Mouse (Mus musculus): ENCODE measurements around the gene Tulp4.
"Not testable (repeated sequence)": the region's sequence is repeated elsewhere in the genome, so short reads cannot be mapped to it uniquely, and the experiment has no call there.

Gene Tulp4

DNA sequence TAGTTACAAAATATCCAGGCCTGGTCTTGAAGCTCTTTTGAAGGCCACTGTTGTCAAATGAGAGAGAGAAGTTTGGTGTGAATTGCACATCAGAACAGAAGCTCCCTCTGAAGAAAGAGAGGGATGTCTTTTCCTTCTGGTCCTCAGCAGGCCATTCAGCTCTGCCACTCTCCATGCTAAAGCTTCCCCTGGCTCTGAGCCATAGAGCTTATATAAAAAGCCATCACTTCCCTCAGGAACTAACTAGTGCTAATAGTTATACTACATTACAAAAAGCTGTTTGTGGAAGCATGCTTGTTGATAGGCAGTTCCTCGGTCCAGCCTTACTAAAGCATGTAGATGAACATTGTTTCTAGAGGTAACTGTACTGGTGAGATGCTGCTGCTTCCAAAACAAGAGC lies 89.2 kb downstream of the Tulp4 start:
- no peak for DNase-seq

DNA sequence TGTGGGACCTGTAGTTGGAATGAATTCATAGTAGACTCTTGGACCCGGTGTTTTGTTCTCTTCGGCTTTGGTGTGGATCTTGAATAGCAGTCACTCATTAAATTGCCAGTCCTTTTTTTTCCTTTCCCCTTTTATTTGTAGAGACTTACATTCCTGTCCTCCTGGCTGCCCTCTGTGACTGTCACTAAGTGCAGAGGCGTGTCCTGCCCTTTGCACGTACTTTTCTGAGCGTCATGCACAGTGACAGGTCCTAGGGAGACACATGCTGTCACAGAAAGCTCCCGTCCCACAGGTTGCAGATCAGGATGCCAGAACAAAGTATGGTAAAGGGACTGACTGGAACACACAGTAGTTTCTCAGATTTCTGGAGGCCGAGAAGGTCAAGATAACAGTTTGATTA lies 91.3 kb downstream of the Tulp4 start:
- DNase-seq = no peak

DNA sequence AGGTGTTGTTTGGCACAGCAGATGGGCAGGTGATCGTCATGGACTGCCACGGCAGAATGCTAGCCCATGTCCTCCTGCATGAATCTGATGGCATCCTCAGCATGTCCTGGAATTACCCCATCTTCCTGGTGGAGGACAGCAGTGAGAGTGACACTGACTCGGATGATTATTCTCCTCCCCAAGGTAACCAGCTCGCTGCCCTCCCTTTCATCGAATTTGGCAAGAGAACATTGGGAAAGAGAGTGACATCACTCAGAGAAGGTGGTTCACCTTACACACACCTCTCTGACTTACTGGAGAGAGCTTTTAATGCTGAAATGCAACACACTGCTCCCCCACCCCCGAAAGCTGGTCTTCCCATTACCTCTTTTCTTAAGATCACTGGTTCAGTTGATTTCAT lies 92.4 kb downstream of the Tulp4 start:
- DNase-seq = no peak

DNA sequence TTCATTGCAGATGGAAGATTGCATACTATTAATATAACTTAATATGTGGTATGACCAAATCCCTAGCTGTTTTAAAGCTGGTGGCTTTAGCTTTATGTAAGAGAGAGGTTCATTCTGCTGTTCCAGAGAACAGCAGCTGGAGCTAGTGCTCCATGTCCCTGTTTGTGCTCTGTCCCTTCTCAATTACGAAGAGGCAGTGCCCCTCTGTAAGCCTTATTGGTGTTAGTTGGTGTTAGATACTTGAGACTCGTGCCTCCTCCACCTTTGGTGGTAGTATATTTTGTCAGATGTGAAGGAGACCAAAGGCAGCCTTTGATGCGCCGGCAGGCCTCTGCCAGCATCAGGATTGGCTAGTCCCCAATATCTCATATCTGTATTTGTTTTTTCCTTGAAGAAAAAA lies 92.9 kb downstream of the Tulp4 start:
- DNase-seq = no peak

DNA sequence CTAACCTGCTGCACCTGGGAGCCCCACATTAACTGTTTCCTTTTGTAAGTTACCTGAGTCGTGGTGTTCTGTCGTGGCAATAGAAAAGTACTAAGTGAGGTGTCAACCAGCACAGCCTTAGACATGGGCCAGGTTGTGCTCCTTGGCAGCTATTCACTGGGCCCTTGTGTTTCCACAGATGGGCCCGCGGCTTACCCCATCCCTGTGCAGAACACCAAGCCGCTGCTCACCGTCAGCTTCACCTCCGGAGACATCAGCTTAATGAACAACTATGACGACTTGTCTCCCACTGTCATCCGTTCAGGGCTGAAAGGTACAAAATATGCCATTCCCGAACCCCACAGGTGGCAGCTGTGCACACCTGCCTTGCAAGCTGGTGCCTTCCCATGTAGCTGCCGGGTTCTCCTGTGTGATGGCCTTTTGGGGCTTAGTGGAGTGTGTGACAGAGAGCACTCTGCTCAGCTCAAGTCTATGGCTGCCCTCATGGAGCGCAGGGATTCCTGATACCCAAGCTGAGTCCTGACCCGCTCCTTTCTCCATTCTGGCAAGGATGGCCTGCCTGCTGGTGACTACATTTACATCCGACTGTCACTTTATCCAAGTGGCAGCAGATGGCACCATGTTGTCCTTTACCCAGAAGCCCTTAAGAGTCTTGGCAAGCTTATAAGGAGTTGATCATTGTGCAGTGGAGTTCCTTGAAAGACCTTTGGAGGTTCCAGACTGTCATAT lies 95.4 kb downstream of the Tulp4 start:
- no peak for DNase-seq

DNA sequence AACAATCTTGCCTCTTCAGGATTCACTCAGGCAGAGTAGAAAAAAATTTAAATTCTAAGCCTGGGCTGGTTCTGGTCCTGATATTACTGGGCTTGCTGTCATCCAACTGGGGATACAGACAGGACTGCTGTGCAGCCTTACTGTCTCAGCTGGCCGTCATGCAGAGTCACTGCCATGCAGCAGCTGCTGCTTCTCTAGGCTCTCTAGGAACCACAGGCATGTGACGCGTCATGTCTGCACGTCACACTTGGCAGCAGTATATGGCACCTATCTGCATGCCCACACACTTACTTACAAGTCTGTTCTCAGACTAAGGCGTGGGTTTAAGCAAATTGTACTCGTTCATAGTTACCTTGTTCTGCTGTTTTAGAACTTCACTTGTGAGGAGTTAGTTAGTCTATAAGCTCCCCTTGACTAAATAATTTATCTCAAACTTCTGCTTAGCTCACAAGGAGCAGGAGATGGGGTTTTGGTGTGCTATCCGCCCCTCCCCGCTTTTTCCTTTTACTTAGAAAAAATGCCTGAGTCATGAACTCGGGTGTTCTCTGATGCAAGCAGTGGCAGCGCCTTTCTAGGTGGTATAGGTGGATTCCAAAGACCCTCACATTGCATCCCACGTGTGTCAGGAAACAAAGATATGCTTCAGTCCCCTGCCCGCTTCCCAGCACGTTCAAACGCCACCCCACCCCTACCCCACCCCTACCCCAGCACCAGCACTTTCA lies 96.3 kb downstream of the Tulp4 start:
- no peak for DNase-seq

DNA sequence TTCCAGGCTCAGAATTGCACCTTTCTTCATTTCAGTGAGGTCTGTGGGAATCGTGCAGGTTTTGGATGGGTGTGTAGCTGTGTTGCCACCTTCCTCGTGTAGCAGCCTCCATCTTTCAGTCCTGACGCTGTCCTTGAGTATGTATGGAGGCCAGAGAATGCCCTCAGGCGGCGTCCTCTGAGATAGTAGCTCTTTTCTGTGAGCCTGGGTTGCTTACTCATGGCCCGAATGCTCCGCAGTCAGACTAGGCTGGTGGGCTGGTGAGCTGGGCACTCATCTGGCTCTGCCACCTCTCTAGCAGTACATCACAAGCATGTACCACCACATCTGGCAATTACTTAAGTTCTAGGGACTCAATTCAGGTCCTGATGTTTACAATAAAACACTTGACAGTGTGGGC lies 96.9 kb downstream of the Tulp4 start:
- no peak for DNase-seq

DNA sequence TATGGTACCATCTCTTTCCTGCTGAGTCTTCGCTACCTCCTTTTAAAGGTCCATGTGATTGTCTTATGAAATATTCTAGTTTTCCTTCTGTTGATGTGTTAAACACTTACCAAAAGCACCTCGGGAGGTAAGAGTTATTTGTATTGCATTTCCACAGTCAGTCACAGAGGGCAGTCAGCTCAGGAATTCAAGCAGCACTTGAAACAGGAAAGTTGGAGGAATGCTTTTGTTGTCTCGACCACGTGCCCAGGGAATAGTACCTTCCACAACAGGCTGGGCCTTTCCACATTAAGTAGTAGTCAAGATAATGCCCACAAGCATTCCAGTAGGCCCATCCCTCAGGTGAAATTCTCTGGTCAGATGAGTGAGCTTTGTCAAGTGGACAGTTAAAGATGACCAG lies 97.6 kb downstream of the Tulp4 start:
- no peak for DNase-seq

DNA sequence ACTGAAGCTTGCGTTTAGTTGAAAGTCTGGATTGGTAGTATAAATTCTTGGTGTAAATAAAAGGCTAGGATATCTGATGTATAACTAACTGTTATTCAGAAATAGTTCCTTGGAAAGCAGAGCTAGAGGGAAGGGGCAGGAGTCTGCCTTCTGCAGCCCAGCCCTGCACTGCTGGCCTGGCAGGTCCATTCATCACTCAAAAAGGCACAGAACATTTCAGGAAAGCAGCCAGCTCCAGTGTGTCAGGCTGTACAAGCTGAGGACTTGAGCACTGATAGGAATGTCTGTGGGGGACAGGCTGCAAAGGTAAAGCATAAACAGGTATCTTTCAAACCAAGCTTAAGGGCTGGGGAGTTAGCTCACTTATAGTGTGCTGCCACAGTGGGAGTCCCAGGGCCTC lies 105.5 kb downstream of the Tulp4 start:
- no peak for DNase-seq

DNA sequence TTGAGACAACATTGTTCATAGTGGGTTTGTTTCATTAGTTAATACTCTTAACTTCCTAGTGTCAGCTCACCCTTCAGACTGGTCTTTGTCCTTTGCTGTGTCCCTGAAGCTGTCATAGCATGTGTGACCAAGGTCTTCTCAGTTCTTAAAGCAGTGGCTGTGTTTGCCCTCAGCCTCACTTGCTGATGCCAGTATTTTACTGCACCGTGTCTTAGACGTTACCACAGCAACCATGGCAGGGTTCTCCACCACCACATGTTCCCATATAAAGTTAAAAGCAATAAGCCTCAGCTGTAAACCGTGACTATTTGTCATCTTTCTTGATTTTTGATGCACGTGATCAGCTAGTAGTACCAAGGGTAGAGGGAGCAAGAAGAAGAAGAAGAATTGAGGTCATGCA lies 109.4 kb downstream of the Tulp4 start:
- no peak for DNase-seq

DNA sequence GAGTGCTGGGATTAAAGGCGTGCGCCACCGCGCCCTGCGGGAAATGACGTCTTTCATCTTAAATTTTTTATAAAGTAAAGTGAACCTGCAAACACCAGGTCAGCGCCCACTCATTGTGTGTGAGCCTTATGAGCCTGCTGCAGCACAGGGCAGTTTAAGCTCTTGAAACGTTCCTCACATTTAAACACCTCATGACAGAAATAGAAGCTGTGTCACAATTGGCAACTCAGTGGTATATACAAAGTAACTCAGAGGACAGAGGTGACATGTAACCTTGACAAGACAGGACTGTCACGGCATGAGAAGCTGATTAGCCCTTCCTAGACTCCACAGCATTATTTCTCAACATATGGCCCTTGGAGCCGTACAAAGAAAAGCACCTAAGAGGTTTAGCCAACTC lies 110.3 kb downstream of the Tulp4 start:
- no peak for DNase-seq

DNA sequence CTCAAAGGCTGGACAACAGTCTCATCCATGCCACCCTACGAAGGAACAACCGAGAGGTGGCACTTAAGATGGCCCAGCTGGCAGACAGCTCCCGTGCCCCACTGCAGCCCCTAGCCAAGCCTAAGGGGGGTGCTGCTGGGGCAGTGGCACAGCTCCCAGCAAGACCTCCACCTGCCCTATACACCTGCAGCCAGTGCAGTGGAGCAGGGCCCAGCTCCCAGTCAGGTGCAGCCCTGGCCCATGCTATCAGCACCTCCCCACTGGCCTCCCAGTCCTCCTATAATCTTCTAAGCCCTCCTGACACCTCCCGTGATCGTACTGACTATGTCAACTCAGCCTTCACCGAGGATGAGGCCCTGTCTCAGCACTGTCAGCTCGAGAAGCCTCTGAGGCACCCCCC lies 126.4 kb downstream of the Tulp4 start:
- DNase-seq = not testable (repeated sequence)

DNA sequence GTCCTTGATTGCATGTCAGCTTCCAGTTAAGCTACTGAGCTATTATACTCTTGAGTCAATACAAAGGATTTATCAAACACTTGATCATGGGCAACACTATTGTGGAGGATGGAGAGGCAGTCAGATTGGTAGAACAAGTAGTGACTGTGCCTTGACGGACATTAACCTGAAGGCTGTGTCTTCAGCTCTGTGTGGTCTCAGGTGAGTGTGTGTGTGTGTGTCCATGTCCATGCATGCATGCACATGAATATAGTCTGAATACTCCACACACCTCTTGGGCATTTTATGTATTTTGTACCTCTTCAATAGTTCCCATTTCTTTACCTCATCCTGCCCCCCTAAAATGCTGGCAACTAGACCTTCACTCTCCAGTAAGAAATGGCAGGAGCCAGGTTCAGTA lies 145.1 kb downstream of the Tulp4 start:
- DNase-seq = not testable (repeated sequence)

DNA sequence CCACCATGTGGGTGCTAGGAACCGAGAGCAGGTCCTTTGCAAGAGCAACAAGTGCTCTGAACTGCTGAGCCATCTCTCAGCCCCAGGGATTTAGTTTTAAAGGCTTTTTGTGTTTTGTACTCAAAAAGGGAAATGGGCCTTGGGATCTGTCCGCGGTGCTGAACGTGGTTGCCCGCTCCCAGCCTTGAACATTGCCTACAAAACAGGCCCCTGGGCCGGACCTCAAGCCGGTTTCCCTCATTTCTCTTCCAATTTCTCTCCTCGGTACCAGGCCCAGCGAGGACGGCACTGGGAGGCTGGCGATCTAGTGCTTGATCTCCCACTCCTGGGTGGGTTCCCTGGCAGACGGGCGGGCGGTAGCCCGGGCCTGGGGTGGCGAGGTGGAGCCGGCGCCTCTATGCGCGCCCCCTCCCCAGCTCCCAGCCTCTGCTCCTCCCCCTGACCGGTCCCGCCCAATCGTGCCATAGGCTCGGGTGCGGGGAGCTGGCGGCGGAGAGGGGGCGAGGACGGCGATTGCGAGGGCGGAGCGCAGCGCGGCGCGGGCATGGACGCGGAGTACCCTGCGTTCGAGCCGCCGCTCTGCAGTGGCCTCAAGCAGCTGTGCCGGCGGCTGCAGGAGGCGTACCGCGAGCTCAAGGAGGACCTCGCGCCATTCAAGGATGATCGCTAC lies 150.3 kb downstream of the Tulp4 start, which contains the start of gene Tmem181a:
Gene Tmem181a (plus strand): TSS at position 461 of the 670 bp plus-strand sequence.
- DNase-seq = not testable (repeated sequence)

DNA sequence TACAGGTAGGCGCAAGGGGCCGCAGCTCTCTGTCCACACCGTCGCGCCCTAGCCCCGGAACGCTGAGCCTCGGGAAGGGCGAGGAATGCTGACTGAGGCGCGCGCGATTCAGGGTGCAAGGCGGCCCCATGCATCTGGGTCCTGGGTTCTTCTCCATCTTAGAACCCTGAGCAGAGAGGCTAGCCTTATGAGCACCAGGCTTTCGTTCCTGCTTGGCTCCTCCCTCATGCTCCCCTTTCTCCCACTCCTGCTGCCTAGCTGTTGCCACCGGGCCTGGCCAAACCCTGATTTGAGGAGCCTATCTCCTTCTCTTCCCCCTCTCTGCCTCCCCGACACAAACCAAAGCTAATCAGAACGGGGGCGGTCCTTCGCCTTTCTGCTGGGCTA lies 150.8 kb downstream of the Tulp4 start:
- not testable (repeated sequence) for DNase-seq

DNA sequence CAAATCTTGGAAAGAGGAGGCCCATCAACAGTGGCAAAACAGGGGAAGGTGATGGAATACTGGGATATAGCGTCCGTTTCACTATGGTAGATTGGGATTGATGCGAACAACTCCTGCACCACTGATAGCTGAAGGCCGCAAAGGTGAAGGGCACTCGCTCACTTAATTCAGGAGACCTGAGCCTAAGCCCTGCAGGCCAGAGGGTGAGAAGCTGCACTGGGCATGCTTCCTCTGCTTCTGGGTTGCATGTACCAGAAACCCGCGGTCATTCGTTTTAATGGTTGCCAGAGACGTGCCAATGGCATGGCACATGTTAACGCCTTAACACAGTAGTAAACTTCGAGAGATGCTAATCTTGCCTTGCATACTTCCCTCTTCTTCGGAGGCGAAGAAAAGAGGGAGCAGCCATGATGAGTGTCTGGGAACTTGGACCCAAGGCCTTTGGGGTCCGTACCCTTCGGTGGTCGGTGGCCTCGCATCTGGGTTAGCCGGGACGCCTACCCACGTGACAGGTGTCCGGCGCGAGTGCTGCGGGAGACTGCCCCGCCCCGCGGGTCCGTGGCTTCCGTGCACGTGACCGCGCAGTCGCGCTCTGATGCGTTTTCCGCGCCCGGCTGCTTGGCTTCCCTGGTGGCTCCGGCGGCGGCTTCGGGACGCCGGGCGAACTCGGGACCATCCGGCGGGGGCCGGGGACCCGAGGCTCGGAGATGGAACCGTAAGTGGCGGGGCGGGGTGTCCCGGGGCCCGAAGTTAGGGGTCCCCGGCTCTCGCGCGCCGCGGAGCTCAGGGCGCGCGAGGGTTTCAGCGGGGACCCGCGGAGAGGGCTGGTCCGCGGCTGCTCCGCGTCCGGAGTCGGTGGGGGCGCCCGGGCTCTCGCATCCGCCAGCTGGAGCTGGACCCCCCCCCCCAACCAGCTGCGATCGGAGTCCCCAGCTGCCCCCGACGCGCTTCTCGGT lies 163.9 kb downstream of the Tulp4 start:
- DNase-seq = peak; percentile 16 to 36

DNA sequence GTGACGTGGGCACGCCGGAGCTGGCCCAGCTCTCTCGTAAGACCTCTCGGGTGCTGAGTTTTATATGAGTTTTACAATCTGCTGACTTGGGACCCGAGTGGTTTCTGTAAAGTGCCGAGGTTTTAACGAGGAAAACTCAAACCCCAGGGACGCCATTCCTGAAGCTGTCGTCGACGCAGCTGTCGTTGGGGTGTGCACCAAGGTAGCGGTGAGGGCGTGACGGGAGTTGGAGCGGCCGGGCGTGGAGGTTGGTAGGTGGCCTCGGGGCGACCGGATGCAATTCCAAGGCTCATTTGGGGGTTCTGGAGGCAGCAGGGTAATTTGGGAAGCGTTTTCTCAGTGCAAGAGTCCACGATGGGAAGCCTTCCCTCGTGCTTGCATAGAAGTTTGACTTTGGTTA lies 164.6 kb downstream of the Tulp4 start:
- peak in 1 of 2 experiments; percentile 15 for DNase-seq

DNA sequence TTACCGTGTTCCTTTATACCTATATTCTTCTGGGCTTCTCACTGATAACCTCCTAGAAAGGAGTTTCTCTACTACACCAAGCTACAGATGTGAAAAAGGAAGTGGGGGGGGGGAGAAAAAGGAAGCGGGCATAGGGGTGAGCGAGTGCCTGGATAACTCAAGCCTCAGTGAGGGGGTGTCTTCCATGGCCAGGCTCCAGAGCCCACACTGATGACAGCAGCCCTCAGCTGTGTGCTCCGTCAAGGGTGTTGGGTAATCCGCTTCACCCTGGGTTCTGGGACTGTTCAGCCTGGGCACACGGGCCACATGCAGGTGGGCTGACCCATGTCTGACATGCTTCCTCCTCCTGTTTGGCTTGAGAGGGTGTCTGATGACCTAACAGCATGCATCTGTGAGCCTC lies 165.7 kb downstream of the Tulp4 start:
- DNase-seq = not testable (repeated sequence)

DNA sequence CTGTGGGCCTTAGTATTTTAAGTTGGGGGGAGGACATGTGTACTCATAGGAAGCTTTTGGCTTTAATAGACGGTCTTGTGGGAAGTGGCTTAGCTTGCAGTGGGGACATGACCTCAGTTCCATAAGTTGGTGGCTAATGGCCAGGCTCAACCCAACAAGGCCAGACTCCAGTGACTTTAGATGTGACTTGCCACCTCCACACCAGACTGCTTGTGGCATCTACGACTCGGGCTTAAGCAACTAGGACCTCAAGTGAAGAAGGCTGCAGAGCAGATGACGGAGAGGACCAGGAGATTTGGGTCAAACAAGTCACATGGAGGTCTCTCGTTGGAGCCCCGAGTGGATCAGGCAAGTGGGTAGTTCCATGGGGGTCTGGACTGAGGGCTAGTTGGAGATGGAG lies 168.5 kb downstream of the Tulp4 start:
- not testable (repeated sequence) for DNase-seq

DNA sequence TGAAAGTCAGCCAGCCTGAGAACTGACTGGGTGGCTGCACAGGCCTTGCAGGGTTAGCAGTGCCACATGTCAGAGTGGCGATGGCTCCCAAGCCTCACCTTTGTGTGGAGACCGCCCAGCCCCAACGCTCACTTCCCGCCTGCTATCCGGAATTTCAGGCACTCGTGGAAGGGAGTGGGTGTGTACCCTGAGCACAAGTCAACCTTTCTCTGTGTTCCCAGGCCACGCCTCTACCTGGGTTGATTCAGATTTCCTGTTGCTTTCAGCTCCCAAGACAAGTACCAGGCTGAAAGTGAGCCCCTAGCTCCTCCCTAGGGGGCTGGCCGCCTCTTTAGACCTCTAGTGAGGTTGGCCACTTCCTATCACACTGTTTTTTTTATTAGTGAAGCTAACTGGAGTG lies 173.0 kb downstream of the Tulp4 start:
- not testable (repeated sequence) for DNase-seq

DNA sequence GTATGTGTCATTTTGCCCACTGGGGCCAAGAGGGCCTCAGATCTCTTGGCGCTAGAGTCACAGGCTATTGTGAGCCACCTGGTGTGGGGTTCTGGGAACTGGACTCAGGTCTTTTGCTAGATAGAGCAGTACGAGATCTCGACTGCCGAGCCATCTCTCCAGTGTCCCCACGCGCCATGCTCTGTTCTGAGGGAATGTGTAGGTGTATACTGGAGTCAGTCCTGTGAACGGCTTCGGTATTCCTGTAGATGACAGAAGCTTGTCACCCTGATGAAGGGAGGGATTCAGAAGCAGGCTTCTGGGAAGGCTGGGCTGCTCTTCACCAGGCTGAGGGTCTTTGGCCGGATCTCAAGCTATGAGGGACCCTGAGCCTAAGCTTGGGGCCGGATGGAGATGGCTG lies 173.5 kb downstream of the Tulp4 start:
- DNase-seq = not testable (repeated sequence)

DNA sequence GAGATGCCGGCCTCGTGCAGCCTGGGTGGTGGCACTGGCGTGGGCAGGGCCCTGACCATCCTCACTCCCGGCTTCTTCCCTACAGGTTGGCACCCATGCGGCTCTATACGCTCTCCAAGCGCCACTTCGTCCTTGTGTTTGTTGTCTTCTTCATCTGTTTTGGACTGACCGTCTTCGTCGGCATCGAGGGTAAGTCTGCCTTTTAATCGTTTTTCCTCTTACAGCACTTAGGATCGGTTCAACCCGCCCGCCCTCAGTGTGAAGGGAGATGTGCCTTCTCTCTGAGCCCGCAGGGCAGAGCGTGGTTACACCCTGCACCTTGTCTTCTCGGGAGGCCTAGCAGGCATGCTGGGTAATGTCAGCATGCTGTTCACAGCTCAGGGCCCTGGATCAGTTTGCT lies 174.3 kb downstream of the Tulp4 start:
- DNase-seq = not testable (repeated sequence)

DNA sequence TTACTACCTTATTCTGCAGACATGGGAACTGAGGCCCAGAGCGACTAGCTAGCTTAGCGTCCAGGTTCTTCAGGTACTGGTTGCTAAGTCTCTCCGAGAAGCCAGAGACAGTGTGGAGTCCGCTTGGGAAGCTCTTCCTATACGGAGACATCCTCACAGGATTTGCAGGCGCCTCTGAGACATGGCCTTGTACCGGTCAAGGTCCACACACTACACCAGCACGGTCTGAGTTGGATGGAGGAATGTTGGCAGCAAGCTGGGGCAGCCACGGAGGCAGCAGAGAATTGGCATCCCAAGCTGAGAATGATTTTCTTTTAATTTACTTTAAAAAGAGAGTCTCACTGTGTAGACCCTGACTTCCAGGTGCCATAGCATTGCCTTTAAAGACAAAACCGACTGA lies 176.9 kb downstream of the Tulp4 start:
- not testable (repeated sequence) for DNase-seq

Measured in B cell, adult 2 months (primary cell).